Mouse (Mus musculus) ES-Bruce4 (cell line): ENCODE data around the gene Klhdc3. TPM values are rescaled to one million over a fixed set of nuclear protein-coding genes. Genes with fewer than 3 reads are reported as not detected.

ENCODE experiments used
- H3K27ac ChIP-seq: 2 replicates; pipeline ENCODE4 v1.5.1; 2012; ENCODE audit warnings: low read length, inconsistent platforms; ENCODE audit not compliant: insufficient read depth
- H3K27me3 ChIP-seq: 2 replicates; pipeline ENCODE4 v1.6.1; 2012; ENCODE audit warnings: mild to moderate bottlenecking, low read length, inconsistent platforms; ENCODE audit not compliant: control insufficient read depth, poor library complexity, insufficient read depth, severe bottlenecking
- H3K36me3 ChIP-seq: 2 replicates; pipeline ENCODE4 v1.6.1; 2012; ENCODE audit warnings: inconsistent platforms, mild to moderate bottlenecking, low read length, moderate library complexity; ENCODE audit not compliant: control insufficient read depth, poor library complexity, insufficient read depth, severe bottlenecking
- H3K4me1 ChIP-seq: one replicate; pipeline ENCODE4 v1.8.1; 2011; ENCODE audit warnings: low read length; ENCODE audit not compliant: control insufficient read depth, insufficient read depth
- H3K4me3 ChIP-seq: 2 replicates; pipeline ENCODE4 v1.5.1; 2011; ENCODE audit warnings: low read depth, mild to moderate bottlenecking, low read length
- H3K9ac ChIP-seq: 2 replicates; pipeline ENCODE4 v1.6.1; 2012; ENCODE audit warnings: low read depth, mild to moderate bottlenecking, inconsistent platforms; ENCODE audit not compliant: poor library complexity, severe bottlenecking
- H3K9me3 ChIP-seq: replicated peaks from 2 replicates; pipeline ENCODE4 v1.6.1; 2012; ENCODE audit warnings: mild to moderate bottlenecking, low read length, inconsistent platforms; ENCODE audit not compliant: control insufficient read depth, poor library complexity, insufficient read depth, severe bottlenecking
- CTCF ChIP-seq: IDR thresholded peaks from one replicate; pipeline ENCODE4 v1.8.1; 2011; ENCODE audit warnings: low read depth, low read length
- EP300 ChIP-seq: IDR thresholded peaks from 2 replicates; pipeline ENCODE4 v1.6.1; 2011; ENCODE audit warnings: low read depth, low read length; ENCODE audit not compliant: insufficient read depth
- POLR2A ChIP-seq: IDR thresholded peaks from one replicate; pipeline ENCODE4 v1.8.1; 2011; ENCODE audit warnings: low read length; ENCODE audit not compliant: insufficient read depth
- polyA plus RNA-seq: library from polyadenylated mRNA; stranded (reverse); fragments of >200 nt; gene quantifications from 2 replicates; pipeline ENCODE4 v1.2.4, GENCODE M21; 2011; ENCODE audit warnings: low read depth; ENCODE audit not compliant: missing spikeins, insufficient read depth, insufficient read length

Klhdc3 gene
- polyA plus RNA-seq, 1 experiment: 90.3 TPM

- no peak overlapping the region; the same call in 1 of the 2 replicates for H3K4me3 ChIP-seq
- TF ChIP-seq POLR2A: no peak
- no peak for TF ChIP-seq CTCF
- no peak for TF ChIP-seq EP300
- no peaks in the 10 kb centered on the region for H3K9me3 ChIP-seq
- no peak overlapping the region for H3K27ac ChIP-seq
- H3K4me1 ChIP-seq: no peaks in the 10 kb centered on the region
- no peak overlapping the region for H3K9ac ChIP-seq
- no peaks in the 10 kb centered on the region for H3K27me3 ChIP-seq
- no peaks in the 10 kb centered on the region for H3K36me3 ChIP-seq
Measured at GRCm38 (mm10) chr17:46642060-46642459, 38.7 kb downstream of the Klhdc3 start.

GRCm38 (mm10) chr17:46639929-46640328 lies 40.8 kb downstream of the Klhdc3 start:
- peak overlapping the region; percentile 21 for H3K4me3 ChIP-seq
- TF ChIP-seq CTCF (no peak), EP300 (no peak), POLR2A (no peak)
- no peaks in the 10 kb centered on the region for H3K4me1 ChIP-seq
- H3K9me3 ChIP-seq: no peaks in the 10 kb centered on the region
- no peaks in the 10 kb centered on the region for H3K36me3 ChIP-seq
- no peak overlapping the region for H3K27ac ChIP-seq
- no peaks in the 10 kb centered on the region for H3K27me3 ChIP-seq
- H3K9ac ChIP-seq: peak overlapping the region; percentile 15; the same call in 1 of the 2 replicates

GRCm38 (mm10) chr17:46636831-46637523 lies 43.7 kb downstream of the Klhdc3 start:
- Histone ChIP-seq H3K9ac (no peak overlapping the region), H3K4me1 (no peaks in the 10 kb centered on the region), H3K27me3 (no peaks in the 10 kb centered on the region), H3K36me3 (no peaks in the 10 kb centered on the region), H3K4me3 (no peak overlapping the region), H3K27ac (no peak overlapping the region), H3K9me3 (no peaks in the 10 kb centered on the region)
- TF ChIP-seq POLR2A (no peak), CTCF (no peak), EP300 (no peak)

- Histone ChIP-seq H3K36me3 (no peaks in the 10 kb centered on the region), H3K4me3 (peak overlapping the region; percentile 51), H3K9me3 (no peaks in the 10 kb centered on the region), H3K4me1 (peaks cover 6% of the 10 kb centered on the region), H3K27me3 (no peaks in the 10 kb centered on the region), H3K9ac (peak overlapping the region; percentile 97), H3K27ac (peak overlapping the region; percentile 88)
- TF ChIP-seq POLR2A (no peak), EP300 (peak; percentile 88), CTCF (no peak)
Measured at GRCm38 (mm10) chr17:46629685-46630441, 50.9 kb downstream of the Klhdc3 start.

DNA sequence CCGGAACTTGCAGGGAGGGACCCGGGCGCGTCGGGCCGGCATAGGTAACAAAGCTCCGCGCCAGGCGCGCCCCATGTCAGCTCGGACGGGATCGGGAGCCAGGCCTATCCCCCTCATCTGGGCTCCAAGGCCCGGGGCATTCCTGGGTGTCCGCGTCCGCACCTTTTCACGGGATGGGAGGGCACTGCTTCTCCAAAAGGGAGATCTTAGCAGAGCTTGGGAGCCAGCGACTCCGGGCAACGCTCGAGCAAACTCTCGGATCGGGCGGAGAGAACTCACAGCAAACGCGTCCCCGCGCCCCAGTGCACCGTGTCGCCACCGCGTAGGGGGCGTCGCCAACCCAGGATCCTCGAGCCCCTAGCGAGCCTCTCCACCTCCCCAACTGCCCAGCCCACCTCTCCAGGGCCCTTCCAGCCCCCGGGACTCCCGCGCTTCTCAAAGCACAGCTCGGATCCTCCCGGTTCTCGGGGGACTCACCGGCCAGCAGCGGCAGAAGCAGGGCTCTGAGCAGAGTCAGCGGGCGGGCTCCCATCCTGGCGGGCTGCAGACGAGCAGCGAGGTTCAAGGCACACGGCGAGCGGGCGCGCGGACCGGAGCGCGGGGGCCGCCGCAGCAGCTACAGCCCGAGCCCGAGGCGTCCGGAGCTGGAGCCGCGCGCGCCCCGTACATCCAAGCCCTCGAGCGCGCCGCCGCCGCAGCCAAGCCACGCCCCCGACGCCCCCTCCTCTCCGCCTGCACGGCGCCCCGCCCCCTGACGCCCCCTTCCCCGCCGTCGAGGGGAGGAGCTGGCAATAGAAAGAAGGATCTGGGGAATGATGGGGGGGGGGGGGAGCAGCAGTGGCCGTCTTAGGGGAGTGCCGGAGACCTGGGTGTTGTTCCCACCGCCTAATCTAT lies 51.7 kb downstream of the Klhdc3 start, which contains the start of gene Ptk7:
Ptk7 (minus strand) TSS at position 714 of the 894 bp plus-strand sequence.
- Histone ChIP-seq H3K4me1 (peaks cover 6% of the 10 kb centered on the region), H3K36me3 (no peaks in the 10 kb centered on the region), H3K27ac (peak within 1 kb of the TSS; percentile 88), H3K27me3 (no peaks in the 10 kb centered on the region), H3K4me3 (peak within 1 kb of the TSS; percentile 92), H3K9me3 (no peaks in the 10 kb centered on the region), H3K9ac (peak within 1 kb of the TSS; percentile 97)
- TF ChIP-seq CTCF (no peak), EP300 (no peak), POLR2A (no peak)
